Mouse (Mus musculus) layer of hippocampus, adult 2 months (tissue): Measurements from ENCODE around the gene Atad2b. TPM values are rescaled to one million over a fixed set of nuclear protein-coding genes. Genes with fewer than 3 reads are reported as not detected.

ENCODE experiments used
- DNase-seq, 2 experiments: peaks; one replicate each; pipeline ENCODE4 v3.0.0; 2022; ENCODE audit warnings: low spot score in 2 of 2
- H3K27ac ChIP-seq: fragments of 200-600 bp; 2 replicates; pipeline ENCODE4 v1.8.1; 2022
- H3K4me3 ChIP-seq: fragments of 200-600 bp; 2 replicates; pipeline ENCODE4 v1.8.1; 2022; ENCODE audit warnings: mild to moderate bottlenecking
- CTCF ChIP-seq: fragments of 200-600 bp; conservative IDR thresholded peaks from 2 replicates; pipeline ENCODE4 v1.8.1; 2022; ENCODE audit warnings: antibody characterized with exemption, mild to moderate bottlenecking, moderate library complexity
- total RNA-seq, 2 experiments: library from RNA; stranded (reverse); gene quantifications; 2 replicates each; pipeline ENCODE4 v1.2.3; 2021

Atad2b gene
- total RNA-seq, 2 experiments from 2014 or later = 33.6 to 38.4 TPM

GRCm38 (mm10) chr12:5044141-5044540 lies 127.0 kb downstream of the Atad2b start:
- DNase-seq = no peak
- H3K27ac ChIP-seq = no peak overlapping the region
- no peak overlapping the region for H3K4me3 ChIP-seq
- no peak for TF ChIP-seq CTCF

- no peak overlapping the region for H3K4me3 ChIP-seq
- no peak for TF ChIP-seq CTCF
- DNase-seq = no peak
- H3K27ac ChIP-seq = no peak overlapping the region
Observed at GRCm38 (mm10) chr12:5048104-5048503, 131.0 kb downstream of the Atad2b start.

- no peak overlapping the region for H3K4me3 ChIP-seq
- H3K27ac ChIP-seq = no peak overlapping the region
- TF ChIP-seq CTCF = no peak
- DNase-seq = no peak
Observed at GRCm38 (mm10) chr12:5067590-5067989, 150.4 kb downstream of the Atad2b start.

GRCm38 (mm10) chr12:5070131-5070530 lies 153.0 kb downstream of the Atad2b start:
- TF ChIP-seq CTCF = no peak
- H3K27ac ChIP-seq = no peak overlapping the region
- no peak for DNase-seq
- no peak overlapping the region for H3K4me3 ChIP-seq

DNA sequence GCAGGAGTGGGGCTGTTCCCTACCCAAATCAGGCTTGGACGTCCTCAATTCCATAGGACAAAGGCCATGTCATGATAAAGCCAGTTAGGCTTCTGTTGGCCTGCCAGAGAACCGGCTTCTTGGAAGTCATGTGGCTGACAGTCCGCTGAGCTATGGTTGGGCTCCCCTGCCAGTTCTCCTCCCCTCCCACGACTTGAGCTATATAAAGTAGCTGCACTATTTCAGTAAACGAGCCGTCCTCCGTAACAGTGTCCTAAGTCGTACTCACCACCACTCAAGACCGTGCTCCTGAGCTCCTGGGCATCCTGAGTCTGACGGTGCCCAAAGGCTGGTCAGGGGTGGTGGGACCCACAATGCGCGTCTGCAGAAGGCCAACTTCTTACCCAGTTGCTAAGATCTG lies 156.0 kb downstream of the Atad2b start:
- no peak overlapping the region for H3K27ac ChIP-seq
- no peak for TF ChIP-seq CTCF
- no peak overlapping the region for H3K4me3 ChIP-seq
- DNase-seq = no peak

GRCm38 (mm10) chr12:5081480-5081879 lies 164.3 kb downstream of the Atad2b start:
- H3K4me3 ChIP-seq = no peak overlapping the region
- DNase-seq = no peak
- H3K27ac ChIP-seq = no peak overlapping the region
- TF ChIP-seq CTCF = no peak

DNA sequence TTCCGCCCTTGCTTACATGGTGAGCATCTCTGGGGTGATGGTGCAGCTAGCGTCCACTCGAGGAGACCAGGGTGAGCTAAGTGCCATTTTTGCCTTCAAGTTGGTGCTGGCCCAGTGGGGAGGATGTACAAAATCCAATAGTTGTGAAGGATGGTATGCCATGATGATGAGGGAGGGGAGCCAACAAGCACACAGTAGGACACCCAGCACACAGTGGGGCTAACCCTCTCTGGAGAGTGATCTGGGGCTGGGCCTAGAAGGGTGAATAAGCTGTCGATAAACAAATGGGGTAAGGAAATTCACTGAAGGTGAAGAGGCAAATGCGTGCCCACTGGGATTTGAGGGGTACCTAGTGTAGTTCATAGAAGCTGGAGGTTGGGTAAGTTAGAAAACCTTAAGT lies 167.6 kb downstream of the Atad2b start:
- no peak for DNase-seq
- Histone ChIP-seq H3K27ac (no peak overlapping the region), H3K4me3 (no peak overlapping the region)
- no peak for TF ChIP-seq CTCF

- Histone ChIP-seq H3K4me3 (no peak overlapping the region; the same call in 1 of the 2 replicates), H3K27ac (peak overlapping the region; percentile 67; the same call in 1 of the 2 replicates)
- TF ChIP-seq CTCF = no peak
Observed at GRCm38 (mm10) chr12:5087787-5088519, 170.8 kb downstream of the Atad2b start.

GRCm38 (mm10) chr12:5088639-5089038 lies 171.5 kb downstream of the Atad2b start:
- TF ChIP-seq CTCF = no peak
- Histone ChIP-seq H3K4me3 (no peak overlapping the region), H3K27ac (peak overlapping the region; percentile 67)
- no peak for DNase-seq

More at GRCm38 (mm10) chr12:5087787-5088519, 170.8 kb downstream of the Atad2b start:
- peak; percentile 85 to 92 for DNase-seq

Other genes starting within 250 kb of the Atad2b start
- 1 to 10 TPM; 2.4 to 4.9 TPM for gene Fam228a, start 178.9 kb upstream of the Atad2b start, total RNA-seq
- gene Pfn4, start 148.3 kb upstream of the Atad2b start, total RNA-seq = 10 to 100 TPM; 11.7 to 14.1 TPM
- gene Fam228b, start 148.1 kb upstream of the Atad2b start, total RNA-seq = 10 to 100 TPM; 22.2 to 27.6 TPM
- 10 to 100 TPM; 89.4 to 91.4 TPM for gene Sf3b6, start 99.8 kb upstream of the Atad2b start, total RNA-seq
- gene Fkbp1b, start 75.8 kb upstream of the Atad2b start, total RNA-seq = 10 to 100 TPM; 48.8 to 56.0 TPM
- gene Wdcp, start 74.0 kb upstream of the Atad2b start, total RNA-seq = 10 to 100 TPM; 12.7 to 14.3 TPM
- gene Mfsd2b, start 43.0 kb upstream of the Atad2b start, total RNA-seq = under 1 TPM; 0.59 to 1.00 TPM
- 10 to 100 TPM; 43.9 to 46.0 TPM for gene Ubxn2a, start 9.6 kb upstream of the Atad2b start, total RNA-seq